In genomic region chr4:95877436-95877835, GRCm38 (mm10) we compare ENCODE assay signal across 10 mouse cellular contexts.
"Had no signal": no experiment of that assay in that cellular context is flagged by ENCODE, and none has a peak within 500 bp of the region (broad histone marks: within the 10 kb centered on the region; RNA-seq: fewer than 3 reads in every experiment).

No protein-coding gene starts in this region.

- H3K27ac ChIP-seq: left cerebral cortex, adult 2 months; limb, embryonic 10.5 days; liver, embryonic 15.5 days; midbrain, embryonic 13.5 days had no signal

- H3K4me3 ChIP-seq: left cerebral cortex, adult 2 months; limb, embryonic 10.5 days; liver, embryonic 15.5 days; midbrain, embryonic 13.5 days had no signal

- H3K4me1 ChIP-seq: liver, embryonic 15.5 days; midbrain, embryonic 13.5 days had no signal

- H3K4me2 ChIP-seq: liver, embryonic 11.5 days; liver, embryonic 15.5 days; midbrain, embryonic 13.5 days had no signal

- H3K9ac ChIP-seq: liver, embryonic 15.5 days; midbrain, embryonic 13.5 days had no signal

- H3K9me3 ChIP-seq: limb, embryonic 10.5 days; liver, embryonic 15.5 days; midbrain, embryonic 13.5 days had no signal

- H3K27me3 ChIP-seq: liver, embryonic 15.5 days; midbrain, embryonic 13.5 days had no signal

- ATAC-seq: midbrain, embryonic 13.5 days had no signal

- DNase-seq: kidney, adult 2 months; kidney, postnatal 25 days; lung, adult 2 months; right cerebral cortex, postnatal 14 days; thymus, postnatal 36 days had no signal

- H3K36me3 ChIP-seq: limb, embryonic 10.5 days; liver, embryonic 15.5 days; midbrain, embryonic 13.5 days had no signal
